Mouse (Mus musculus) thymus, adult 18-20 months (tissue): ENCODE measurements around the gene Trpv4.
A peak's percentile ranks its signal among the peaks of the same experiment; 100 is the strongest.

Experiments
- DNase-seq, 2 experiments: peaks; one replicate each; pipeline ENCODE4 v3.0.0; 2022; ENCODE audit warnings: mixed read lengths in 2 of 2

Trpv4 gene

GRCm38 (mm10) chr5:114617809-114618208, 40.4 kb downstream of the Trpv4 start:
- DNase-seq: no peak

- DNase-seq: no peak
Measured at GRCm38 (mm10) chr5:114616336-114617061, 41.7 kb downstream of the Trpv4 start.

GRCm38 (mm10) chr5:114614863-114615262, 43.4 kb downstream of the Trpv4 start:
- no peak for DNase-seq

GRCm38 (mm10) chr5:114611968-114612608, 46.1 kb downstream of the Trpv4 start:
- no peak for DNase-seq

GRCm38 (mm10) chr5:114611256-114611655, 47.0 kb downstream of the Trpv4 start:
- no peak for DNase-seq

- peak; percentile 60 to 61 for DNase-seq
Measured at GRCm38 (mm10) chr5:114608516-114608915, 49.7 kb downstream of the Trpv4 start.

- no peak for DNase-seq
Measured at GRCm38 (mm10) chr5:114607651-114608050, 50.6 kb downstream of the Trpv4 start.

GRCm38 (mm10) chr5:114605981-114606380, 52.2 kb downstream of the Trpv4 start:
- no peak for DNase-seq

- DNase-seq: no peak
Measured at GRCm38 (mm10) chr5:114604781-114605290, 53.4 kb downstream of the Trpv4 start.

GRCm38 (mm10) chr5:114603975-114604374, 54.2 kb downstream of the Trpv4 start:
- DNase-seq: no peak

- no peak for DNase-seq
Measured at GRCm38 (mm10) chr5:114602012-114602411, 56.2 kb downstream of the Trpv4 start.

GRCm38 (mm10) chr5:114597652-114598051, 60.6 kb downstream of the Trpv4 start:
- DNase-seq: no peak

- DNase-seq: peak; percentile 72 to 83
Measured at GRCm38 (mm10) chr5:114597222-114597621, 61.0 kb downstream of the Trpv4 start.

- DNase-seq: peak; percentile 61 to 76
Measured at GRCm38 (mm10) chr5:114596604-114597003, 61.6 kb downstream of the Trpv4 start.

- DNase-seq: peak; percentile 44 to 58
Measured at GRCm38 (mm10) chr5:114594741-114595241, 63.4 kb downstream of the Trpv4 start.

- DNase-seq: no peak
Measured at GRCm38 (mm10) chr5:114593949-114594348, 64.3 kb downstream of the Trpv4 start.

- peak in 1 of 2 experiments; percentile 43 for DNase-seq
Measured at GRCm38 (mm10) chr5:114593161-114593821, 64.9 kb downstream of the Trpv4 start.

GRCm38 (mm10) chr5:114592463-114593160, 65.6 kb downstream of the Trpv4 start:
- no peak for DNase-seq

- no peak for DNase-seq
Measured at GRCm38 (mm10) chr5:114591151-114591561, 67.1 kb downstream of the Trpv4 start.

GRCm38 (mm10) chr5:114590043-114590913, 67.9 kb downstream of the Trpv4 start:
- no peak for DNase-seq

- DNase-seq: no peak
Measured at GRCm38 (mm10) chr5:114589454-114589853, 68.8 kb downstream of the Trpv4 start.

- DNase-seq: no peak
Measured at GRCm38 (mm10) chr5:114589026-114589425, 69.2 kb downstream of the Trpv4 start.
